Mouse (Mus musculus): ENCODE data around the gene Crhr1.

GRCm38 (mm10) chr11:104182141-104182540, 49.5 kb downstream of the Crhr1 start:
- no peak for TF ChIP-seq POLR2A (IDR thresholded peaks at IDR 0.05; ENCODE audit: low read depth, low read length)
- TF ChIP-seq CTCF (IDR thresholded peaks at IDR 0.05; ENCODE audit: extremely low read depth, insufficient read length, insufficient replicate concordance, low read depth, low read length), result no peak
